Mouse (Mus musculus) olfactory bulb, adult 2 months (tissue): ENCODE measurements around the gene Stc2. TPM values are rescaled to one million over a fixed set of nuclear protein-coding genes. Genes with fewer than 3 reads are reported as not detected.

ENCODE experiments used
- H3K27ac ChIP-seq: fragments of 200-500 bp; 2 replicates; pipeline ENCODE4 v1.5.1; 2012; ENCODE audit warnings: low read depth, low read length; ENCODE audit not compliant: insufficient read depth
- H3K4me1 ChIP-seq: fragments of 200-500 bp; 2 replicates; pipeline ENCODE4 v1.6.1; 2012; ENCODE audit warnings: low read length; ENCODE audit not compliant: control insufficient read depth, insufficient read depth
- H3K4me3 ChIP-seq: fragments of 200-500 bp; 2 replicates; pipeline ENCODE4 v1.5.1; 2012; ENCODE audit warnings: mild to moderate bottlenecking, low read depth, low read length, moderate library complexity; ENCODE audit not compliant: insufficient read depth
- CTCF ChIP-seq: fragments of 200-500 bp; IDR thresholded peaks from 2 replicates; pipeline ENCODE4 v1.5.1; 2012; ENCODE audit warnings: low read depth, mild to moderate bottlenecking, low read length, moderate library complexity; ENCODE audit not compliant: insufficient read depth
- POLR2A ChIP-seq: fragments of 200-500 bp; IDR thresholded peaks from 2 replicates; pipeline ENCODE4 v1.6.1; 2012; ENCODE audit warnings: mild to moderate bottlenecking, low read depth, low read length, moderate library complexity; ENCODE audit not compliant: insufficient read depth
- WGBS: fragments of 180-500 bp; shearing (Covaris S2); methylation state at CpG from one replicate; pipeline ENCODE4 v1.1.7; 2018; 5-methylcytosine and 5-hydroxymethylcytosine counted together
- polyA plus RNA-seq: library from polyadenylated mRNA; stranded (reverse); fragments of >200 nt; gene quantifications from 2 replicates; pipeline ENCODE4 v1.2.4, GENCODE M21; 2012; ENCODE audit warnings: low replicate concordance; ENCODE audit not compliant: missing spikeins, insufficient read depth, insufficient read length

Stc2 gene
- not detected in 2 replicates for polyA plus RNA-seq

DNA sequence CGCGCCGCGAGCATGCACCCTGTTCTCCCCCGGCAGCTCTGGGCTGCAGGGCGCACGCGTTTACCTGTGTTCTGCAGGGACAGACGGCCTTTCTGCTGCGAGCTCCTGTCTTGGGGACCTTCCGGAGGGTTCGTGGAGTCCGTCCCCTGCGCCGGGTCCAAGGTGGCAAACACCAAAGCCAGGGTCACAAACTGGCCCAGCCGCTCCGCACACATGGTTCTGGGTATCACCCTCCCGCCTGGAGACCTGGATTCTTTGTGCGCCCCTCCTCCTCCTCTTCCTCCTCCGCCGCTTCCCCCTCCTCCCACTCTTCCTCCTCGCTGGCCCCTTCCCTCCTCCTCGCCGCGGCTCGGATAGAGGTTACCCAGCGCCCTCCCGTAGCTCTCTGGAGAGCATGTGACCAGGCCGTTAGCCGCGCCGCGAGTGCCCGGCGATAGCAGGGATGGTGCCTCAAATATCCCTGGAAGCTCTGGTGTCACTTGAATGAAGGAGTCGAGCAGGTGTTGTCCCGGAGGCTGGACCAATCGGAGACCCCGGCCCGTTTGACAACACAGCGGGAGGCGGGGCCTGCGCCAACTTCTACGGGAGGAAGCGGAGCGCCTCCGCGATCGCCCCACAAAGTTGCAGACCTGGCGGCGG lies at the start of gene Stc2:
Gene Stc2 (minus strand): TSS at position 427 of the 639 bp plus-strand sequence.
- Histone ChIP-seq H3K27ac (no peak within 1 kb of the TSS), H3K4me1 (peaks cover 30% of the 10 kb centered on the region), H3K4me3 (peak within 1 kb of the TSS; percentile 58)
- under 1% methylated on average over 51 of the region's 51 CpGs for WGBS
- TF ChIP-seq POLR2A (no peak), CTCF (no peak)

GRCm38 (mm10) chr11:31417071-31417470 lies 47.2 kb upstream of the Stc2 start:
- WGBS, result 78% methylated on average over 5 of the region's 5 CpGs
- Histone ChIP-seq H3K4me1 (no peaks in the 10 kb centered on the region), H3K4me3 (no peak overlapping the region), H3K27ac (no peak overlapping the region)
- no peak for TF ChIP-seq CTCF
- no peak for TF ChIP-seq POLR2A

GRCm38 (mm10) chr11:31412376-31412775 lies 42.5 kb upstream of the Stc2 start:
- H3K27ac ChIP-seq, result no peak overlapping the region
- H3K4me3 ChIP-seq, result no peak overlapping the region
- WGBS, result 83% methylated on average over 3 of the region's 3 CpGs
- TF ChIP-seq POLR2A (no peak), CTCF (no peak)
- no peaks in the 10 kb centered on the region for H3K4me1 ChIP-seq

- H3K4me1 ChIP-seq, result no peaks in the 10 kb centered on the region
- TF ChIP-seq CTCF (no peak), POLR2A (no peak)
- no peak overlapping the region for H3K4me3 ChIP-seq
- WGBS, result 96% methylated on average over 1 of the region's 1 CpGs
- H3K27ac ChIP-seq, result no peak overlapping the region
Measured at GRCm38 (mm10) chr11:31406736-31407135, 36.9 kb upstream of the Stc2 start.

- TF ChIP-seq CTCF, result no peak
- no peak for TF ChIP-seq POLR2A
- Histone ChIP-seq H3K4me3 (no peak overlapping the region), H3K4me1 (no peaks in the 10 kb centered on the region), H3K27ac (no peak overlapping the region)
- WGBS, result 89% methylated on average over 1 of the region's 1 CpGs
Measured at GRCm38 (mm10) chr11:31403080-31403479, 33.2 kb upstream of the Stc2 start.

DNA sequence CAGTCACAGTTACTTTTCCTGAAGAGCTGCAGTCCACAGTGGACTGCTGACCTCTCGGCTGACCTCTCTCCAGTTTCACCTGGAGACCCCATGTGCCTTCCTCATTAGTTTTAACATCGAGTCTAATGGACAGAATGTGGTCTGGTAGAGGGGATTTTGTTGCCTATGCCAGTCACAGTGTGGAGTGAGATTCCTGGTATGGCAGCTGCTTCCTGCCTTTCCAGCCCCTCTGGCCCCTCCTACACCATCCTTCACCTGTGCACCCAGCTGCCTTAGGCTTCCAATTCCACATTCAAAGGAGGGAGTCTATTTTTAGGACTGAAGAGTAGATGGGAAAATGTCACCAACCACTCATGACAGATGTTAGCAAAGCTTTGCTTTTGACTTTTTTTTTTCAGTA lies 28.7 kb upstream of the Stc2 start:
- Histone ChIP-seq H3K4me1 (no peaks in the 10 kb centered on the region), H3K4me3 (no peak overlapping the region), H3K27ac (no peak overlapping the region)
- 81% methylated on average over 2 of the region's 2 CpGs for WGBS
- no peak for TF ChIP-seq POLR2A
- TF ChIP-seq CTCF, result no peak

DNA sequence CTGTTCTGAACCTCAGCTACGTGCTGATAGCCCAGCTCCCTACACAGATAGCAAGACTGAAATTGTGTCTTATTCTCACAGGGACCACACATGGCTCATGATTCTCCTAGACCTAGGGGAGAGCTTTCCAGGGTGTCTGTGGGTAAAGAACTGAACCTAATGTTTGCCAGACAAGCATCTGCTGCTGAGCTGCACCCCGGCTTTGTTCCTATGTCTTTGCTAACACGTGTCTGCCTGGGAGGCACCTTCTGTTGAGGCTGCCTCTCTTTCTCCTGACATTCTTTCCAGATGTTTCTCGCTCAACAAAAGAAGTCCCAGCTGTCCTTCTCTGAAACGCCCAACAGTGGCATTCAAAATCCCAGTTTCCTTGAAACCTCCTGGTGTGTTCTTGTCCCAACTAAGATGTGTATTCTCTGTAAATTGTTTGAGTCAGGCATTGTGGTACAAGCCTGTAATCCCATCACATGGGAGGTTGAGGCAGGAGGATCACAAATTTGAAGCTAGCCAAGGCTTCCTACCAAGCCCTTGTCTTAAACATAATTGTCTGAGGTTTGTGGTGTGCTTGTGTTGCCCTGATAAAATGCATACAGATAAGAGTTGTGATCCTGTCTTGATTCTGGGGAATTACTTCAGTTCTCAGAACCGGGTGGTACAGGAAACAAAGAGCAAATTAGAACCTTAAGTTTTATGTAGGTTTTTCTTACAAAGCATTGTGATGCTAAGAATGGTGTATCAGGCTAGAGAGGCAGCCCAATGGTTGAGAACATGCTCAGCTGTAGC lies 27.0 kb upstream of the Stc2 start:
- H3K27ac ChIP-seq, result no peak overlapping the region
- H3K4me1 ChIP-seq, result peaks cover 3% of the 10 kb centered on the region
- 69% methylated on average over 6 of the region's 6 CpGs for WGBS
- H3K4me3 ChIP-seq, result no peak overlapping the region
- TF ChIP-seq POLR2A, result no peak

DNA sequence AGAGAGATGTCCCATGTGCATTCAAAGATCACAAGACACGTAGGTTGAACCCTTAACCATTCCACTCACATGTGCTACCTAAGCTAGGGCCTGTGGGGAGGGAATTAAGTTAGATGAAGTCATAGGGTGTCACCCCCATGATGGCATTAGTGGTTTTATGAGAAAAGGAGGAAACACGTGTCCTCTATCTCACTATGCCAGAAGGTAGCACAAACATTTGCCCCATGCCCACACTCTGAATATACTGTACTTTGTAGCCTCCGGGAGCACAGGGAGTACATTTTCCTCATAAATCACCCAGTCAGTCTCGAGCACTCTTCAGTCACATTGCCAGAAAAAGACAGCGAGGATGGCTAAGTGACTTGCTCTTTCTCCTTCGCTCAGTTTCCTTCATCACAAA lies 24.2 kb upstream of the Stc2 start:
- TF ChIP-seq POLR2A (no peak), CTCF (no peak)
- H3K4me3 ChIP-seq, result no peak overlapping the region
- WGBS, result 89% methylated on average over 6 of the region's 6 CpGs
- H3K4me1 ChIP-seq, result peaks cover 4% of the 10 kb centered on the region
- H3K27ac ChIP-seq, result no peak overlapping the region

DNA sequence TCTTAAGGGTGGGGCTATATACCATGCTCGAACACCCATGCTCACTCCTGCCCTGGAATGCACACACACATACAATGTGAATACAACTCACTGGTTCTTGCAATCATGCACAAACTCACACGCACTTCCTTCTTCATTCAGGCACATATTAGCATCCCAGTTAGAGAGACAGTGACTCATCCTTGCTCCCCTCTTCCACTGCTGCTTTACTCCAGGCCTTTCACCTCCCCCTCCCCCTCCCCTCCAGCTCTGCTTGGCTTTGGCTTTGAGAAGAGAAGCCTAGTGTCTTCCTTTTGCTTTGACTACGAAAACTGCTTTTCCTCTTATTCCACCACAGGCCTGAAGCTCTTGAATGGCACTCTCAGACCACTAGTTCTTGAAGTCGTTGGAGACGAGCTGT lies 22.5 kb upstream of the Stc2 start:
- Histone ChIP-seq H3K4me1 (peaks cover 4% of the 10 kb centered on the region), H3K27ac (no peak overlapping the region), H3K4me3 (no peak overlapping the region)
- no peak for TF ChIP-seq CTCF
- TF ChIP-seq POLR2A, result no peak
- WGBS, result 48% methylated on average over 5 of the region's 5 CpGs
